Mouse (Mus musculus) midbrain, embryonic 11.5 days (tissue): ENCODE results near the gene Gm10295. TPM values are rescaled to one million over a fixed set of nuclear protein-coding genes. Genes with fewer than 3 reads are reported as not detected.

Source experiments
- ATAC-seq: fragments of 200-750 bp; cut with Nextera tagmentation; 2 replicates; pipeline ENCODE4 v1.8.0; 2017; ENCODE audit warnings: moderate TSS enrichment, moderate library complexity; ENCODE audit not compliant: low FRiP score
- DNase-seq: peaks from one replicate; pipeline ENCODE4 v3.0.0; 2015; ENCODE audit warnings: low spot score; ENCODE audit errors: missing footprints
- H3K27ac ChIP-seq: fragments of 300-500 bp; sonication (generic); 2 replicates; pipeline ENCODE4 v1.5.1; 2014; ENCODE audit warnings: low read depth, low read length
- H3K27me3 ChIP-seq: fragments of 300-500 bp; sonication (generic); 2 replicates; pipeline ENCODE4 v1.6.1; 2014; ENCODE audit warnings: mild to moderate bottlenecking, low read length, moderate library complexity, mixed read lengths; ENCODE audit not compliant: control insufficient read depth, insufficient read depth
- H3K36me3 ChIP-seq: fragments of 300-500 bp; sonication (generic); 2 replicates; pipeline ENCODE4 v1.6.1; 2014; ENCODE audit warnings: mild to moderate bottlenecking, low read length, moderate library complexity, mixed read lengths; ENCODE audit not compliant: control insufficient read depth, insufficient read depth
- H3K4me1 ChIP-seq: fragments of 300-500 bp; sonication (generic); 2 replicates; pipeline ENCODE4 v1.6.1; 2014; ENCODE audit warnings: low read length; ENCODE audit not compliant: control insufficient read depth, insufficient read depth
- H3K4me2 ChIP-seq: fragments of 300-500 bp; sonication (generic); 2 replicates; pipeline ENCODE4 v1.6.1; 2014; ENCODE audit warnings: mild to moderate bottlenecking, moderate library complexity
- H3K4me3 ChIP-seq: fragments of 300-500 bp; sonication (generic); 2 replicates; pipeline ENCODE4 v1.5.1; 2014; ENCODE audit warnings: low read depth, low read length
- H3K9ac ChIP-seq: fragments of 300-500 bp; sonication (generic); 2 replicates; pipeline ENCODE4 v1.6.1; 2014; ENCODE audit warnings: low read length
- H3K9me3 ChIP-seq: fragments of 300-500 bp; sonication (generic); 2 replicates; pipeline ENCODE4 v1.6.1; 2016; ENCODE audit warnings: low read length; ENCODE audit not compliant: control insufficient read depth
- WGBS: fragments of 180-500 bp; shearing (Covaris S2); extraction: QIAGEN DNeasy Blood & Tissue Kit; methylation state at CpG from one replicate; pipeline ENCODE4 v1.1.7; 2014; 5-methylcytosine and 5-hydroxymethylcytosine counted together
- polyA plus RNA-seq: library from polyadenylated mRNA; unstranded; fragments of >200 nt; fragmentation: Nextera tagmentation; extraction: Ambion mirVana; gene quantifications from 2 replicates; pipeline ENCODE4 v1.2.1, GENCODE M21; 2014

Gm10295 gene
- polyA plus RNA-seq, 1 experiment from 2014 or later, result 0.07 TPM

- Histone ChIP-seq H3K27ac (peak overlapping the region; percentile 89), H3K4me2 (no peak overlapping the region), H3K9me3 (no peaks in the 10 kb centered on the region), H3K4me1 (peaks cover 38% of the 10 kb centered on the region), H3K4me3 (no peak overlapping the region), H3K27me3 (peaks cover 3% of the 10 kb centered on the region), H3K9ac (peak overlapping the region; percentile 13; the same call in 1 of the 2 replicates), H3K36me3 (no peaks in the 10 kb centered on the region)
- ATAC-seq (no peak), DNase-seq (no peak)
- WGBS, result 36% methylated on average over 7 of the region's 7 CpGs
Observed at GRCm38 (mm10) chr7:71384921-71385320, 33.6 kb upstream of the Gm10295 start.

- Histone ChIP-seq H3K27me3 (peaks cover 6% of the 10 kb centered on the region; the same call in 1 of the 2 replicates), H3K27ac (peak overlapping the region; percentile 89), H3K36me3 (no peaks in the 10 kb centered on the region), H3K9me3 (no peaks in the 10 kb centered on the region), H3K4me2 (peak overlapping the region; percentile 35), H3K9ac (peak overlapping the region; percentile 41), H3K4me1 (peaks cover 38% of the 10 kb centered on the region), H3K4me3 (peak overlapping the region; percentile 10; the same call in 1 of the 2 replicates)
- WGBS, result 2% methylated on average over 20 of the region's 20 CpGs
- ATAC-seq (peak; percentile 86), DNase-seq (peak; percentile 96)
Observed at GRCm38 (mm10) chr7:71383341-71384130, 32.3 kb upstream of the Gm10295 start.

GRCm38 (mm10) chr7:71379826-71380825 is 28.8 kb upstream of the Gm10295 start:
- Histone ChIP-seq H3K4me2 (peak overlapping the region; percentile 8; the same call in 1 of the 2 replicates), H3K4me1 (peaks cover 32% of the 10 kb centered on the region), H3K4me3 (no peak overlapping the region), H3K36me3 (no peaks in the 10 kb centered on the region), H3K27me3 (peaks cover 3% of the 10 kb centered on the region; the same call in 1 of the 2 replicates), H3K27ac (peak overlapping the region; percentile 57; the same call in 1 of the 2 replicates), H3K9ac (no peak overlapping the region), H3K9me3 (no peaks in the 10 kb centered on the region)
- ATAC-seq (peak; percentile 31), DNase-seq (peak; percentile 91)
- WGBS, result 6% methylated on average over 18 of the region's 18 CpGs

- Histone ChIP-seq H3K27ac (no peak overlapping the region; the same call in 1 of the 2 replicates), H3K27me3 (peaks cover 3% of the 10 kb centered on the region; the same call in 1 of the 2 replicates), H3K9ac (no peak overlapping the region), H3K9me3 (no peaks in the 10 kb centered on the region), H3K4me1 (peaks cover 22% of the 10 kb centered on the region), H3K4me2 (no peak overlapping the region), H3K36me3 (no peaks in the 10 kb centered on the region), H3K4me3 (no peak overlapping the region)
- DNase-seq (peak; percentile 93), ATAC-seq (no peak)
- WGBS, result 54% methylated on average over 18 of the region's 18 CpGs
Observed at GRCm38 (mm10) chr7:71378812-71379760, 27.8 kb upstream of the Gm10295 start.

- no peaks in the 10 kb centered on the region for H3K36me3 ChIP-seq
- WGBS, result 59% methylated on average over 6 of the region's 6 CpGs
- peaks cover 19% of the 10 kb centered on the region for H3K4me1 ChIP-seq
- DNase-seq (peak; percentile 74), ATAC-seq (no peak)
- no peak overlapping the region for H3K27ac ChIP-seq
- H3K9me3 ChIP-seq, result no peaks in the 10 kb centered on the region
- no peak overlapping the region for H3K9ac ChIP-seq
- H3K4me2 ChIP-seq, result no peak overlapping the region
- H3K4me3 ChIP-seq, result no peak overlapping the region
- H3K27me3 ChIP-seq, result peaks cover 3% of the 10 kb centered on the region; the same call in 1 of the 2 replicates
Observed at GRCm38 (mm10) chr7:71377983-71378382, 26.7 kb upstream of the Gm10295 start.

GRCm38 (mm10) chr7:71374059-71374458 is 22.8 kb upstream of the Gm10295 start:
- no peak overlapping the region for H3K4me2 ChIP-seq
- H3K9ac ChIP-seq, result no peak overlapping the region
- no peak overlapping the region for H3K27ac ChIP-seq
- H3K9me3 ChIP-seq, result no peaks in the 10 kb centered on the region
- H3K4me1 ChIP-seq, result peaks cover 3% of the 10 kb centered on the region; the same call in 1 of the 2 replicates
- no peaks in the 10 kb centered on the region for H3K36me3 ChIP-seq
- WGBS, result 77% methylated on average over 5 of the region's 5 CpGs
- peak; percentile 37 for DNase-seq
- no peaks in the 10 kb centered on the region; the same call in 1 of the 2 replicates for H3K27me3 ChIP-seq
- no peak for ATAC-seq
- no peak overlapping the region for H3K4me3 ChIP-seq

GRCm38 (mm10) chr7:71371916-71372315 is 20.6 kb upstream of the Gm10295 start:
- no peaks in the 10 kb centered on the region for H3K36me3 ChIP-seq
- H3K4me2 ChIP-seq, result no peak overlapping the region
- H3K4me1 ChIP-seq, result no peaks in the 10 kb centered on the region
- 55% methylated on average over 2 of the region's 2 CpGs for WGBS
- H3K9me3 ChIP-seq, result no peaks in the 10 kb centered on the region
- no peak overlapping the region for H3K27ac ChIP-seq
- no peak overlapping the region for H3K9ac ChIP-seq
- H3K4me3 ChIP-seq, result no peak overlapping the region
- peak; percentile 19 for DNase-seq
- H3K27me3 ChIP-seq, result no peaks in the 10 kb centered on the region; the same call in 1 of the 2 replicates
- ATAC-seq, result no peak

- no peak overlapping the region for H3K4me3 ChIP-seq
- no peak overlapping the region for H3K27ac ChIP-seq
- peak; percentile 49 for DNase-seq
- no peak overlapping the region for H3K4me2 ChIP-seq
- H3K4me1 ChIP-seq, result no peaks in the 10 kb centered on the region
- H3K36me3 ChIP-seq, result no peaks in the 10 kb centered on the region
- H3K9ac ChIP-seq, result no peak overlapping the region
- H3K9me3 ChIP-seq, result no peaks in the 10 kb centered on the region
- WGBS, result 69% methylated on average over 2 of the region's 2 CpGs
- H3K27me3 ChIP-seq, result no peaks in the 10 kb centered on the region
- ATAC-seq, result no peak
Observed at GRCm38 (mm10) chr7:71370746-71371145, 19.5 kb upstream of the Gm10295 start.
